Comparison of ENCODE assay signal across 8 mouse cellular contexts in genomic region chr10:59324311-59325165, GRCm38 (mm10). TPM values are rescaled to one million over a fixed set of nuclear protein-coding genes. Genes with fewer than 3 reads are reported as not detected.
DNase-seq lines count a peak whose midpoint lies in the region; ATAC-seq and TF ChIP-seq lines count a peak whose summit lies in the region.

No protein-coding gene starts in this region.

- 14% methylated on average over 15 of the region's 15 CpGs for WGBS in forebrain, embryonic 13.5 days
- 16% methylated on average over 15 of the region's 15 CpGs for WGBS in kidney, embryonic 15.5 days

- peak overlapping the region; percentile 84; the same call in 1 of the 2 replicates for H3K9ac ChIP-seq in ES-E14 (ENCODE audit: insufficient read depth, low read depth, low read length, poor library complexity, severe bottlenecking)
- peak overlapping the region; percentile 93 for H3K9ac ChIP-seq in forebrain, embryonic 13.5 days
- peak overlapping the region; percentile 80 for H3K9ac ChIP-seq in kidney, embryonic 15.5 days

- no peak for ATAC-seq in forebrain, embryonic 13.5 days
- no peak for ATAC-seq in kidney, embryonic 15.5 days (replicated peaks; ENCODE audit: low FRiP score)
- no peak for ATAC-seq in megakaryocyte-erythroid progenitor cell, adult 5-6 weeks (replicated peaks; ENCODE audit: low FRiP score, low TSS enrichment, poor library complexity, severe bottlenecking)

- peaks cover 0 to 7% of the 10 kb centered on the region in 2 experiments; a peak in 3 of 4 replicates for H3K4me1 ChIP-seq in ES-E14 (ENCODE audit: control insufficient read depth in 2 of 2, insufficient read depth in 2 of 2, low read length in 2 of 2, poor library complexity in 1 of 2)
- peaks cover 33% of the 10 kb centered on the region for H3K4me1 ChIP-seq in forebrain, embryonic 13.5 days
- H3K4me1 ChIP-seq in kidney, embryonic 15.5 days, result peaks cover 24% of the 10 kb centered on the region

- H3K9me3 ChIP-seq in ES-E14 (ENCODE audit: control insufficient read depth, insufficient read depth, low read depth, low read length), result no peaks in the 10 kb centered on the region
- H3K9me3 ChIP-seq in forebrain, embryonic 13.5 days (replicated peaks), result no peaks in the 10 kb centered on the region
- no peaks in the 10 kb centered on the region for H3K9me3 ChIP-seq in kidney, embryonic 15.5 days (replicated peaks)

- peak overlapping the region; percentile 84 to 90 for H3K4me3 ChIP-seq in ES-E14 (ENCODE audit: insufficient read depth in 1 of 2, low read depth in 1 of 2, low read length in 2 of 2, poor library complexity in 1 of 2, severe bottlenecking in 1 of 2)
- peak overlapping the region; percentile 77 for H3K4me3 ChIP-seq in forebrain, embryonic 13.5 days
- peak overlapping the region; percentile 76 for H3K4me3 ChIP-seq in kidney, embryonic 15.5 days (replicated peaks)

- in situ Hi-C loops in ES-E14 (cut with MboI; ENCODE audit: low sequenced_read_pairs in 2 of 2, unreplicated experiment in 2 of 2), result loop anchor here in 1 of 2 experiments (25.0 kb wide), 1 partner anchor 538 kb away; no protein-coding TSS in a partner anchor

- H3K36me3 ChIP-seq in ES-E14 (ENCODE audit: control insufficient read depth, insufficient read depth, low read length, poor library complexity, severe bottlenecking), result no peaks in the 10 kb centered on the region
- no peaks in the 10 kb centered on the region for H3K36me3 ChIP-seq in forebrain, embryonic 13.5 days (ENCODE audit: poor library complexity, severe bottlenecking)
- H3K36me3 ChIP-seq in kidney, embryonic 15.5 days, result no peaks in the 10 kb centered on the region

- H3K4me2 ChIP-seq in forebrain, embryonic 13.5 days, result peak overlapping the region; percentile 87
- peak overlapping the region; percentile 86 for H3K4me2 ChIP-seq in kidney, embryonic 15.5 days

- H3K27me3 ChIP-seq in forebrain, embryonic 13.5 days, result no peaks in the 10 kb centered on the region
- H3K27me3 ChIP-seq in kidney, embryonic 15.5 days, result no peaks in the 10 kb centered on the region

- peak; percentile 17 for DNase-seq in adrenal gland, postnatal 14 days
- DNase-seq in adrenal gland, adult 8-10 months, result no peak
- no peak for DNase-seq in ES-E14 (ENCODE audit: low read depth, low spot score)
- peak; percentile 63 for DNase-seq in mesoderm, embryonic 11.5 days (ENCODE audit: low read depth, low spot score)
- no peak for DNase-seq in T-cell, adult 2 months (ENCODE audit: low spot score)

- H3K27ac ChIP-seq in ES-E14 (ENCODE audit: insufficient read depth, low read depth, low read length, poor library complexity, severe bottlenecking), result no peak overlapping the region
- peak overlapping the region; percentile 90; the same call in 1 of the 2 replicates for H3K27ac ChIP-seq in forebrain, embryonic 13.5 days
- peak overlapping the region; percentile 97 for H3K27ac ChIP-seq in kidney, embryonic 15.5 days

TF ChIP-seq in ES-E14, 5 proteins besides CTCF, POLR2A, EP300 and RAD21:
- peak; percentile 51 for TF ChIP-seq ZNF384 (IDR thresholded peaks at IDR 0.05; ENCODE audit: low read depth, low read length)
- no peak for TF ChIP-seq ZC3H11A (IDR thresholded peaks at IDR 0.05; ENCODE audit: borderline replicate concordance, low read depth, low read length)

RNA-seq across cellular contexts. Expression of gene P4ha1, which starts 1.4 kb away (rescaled TPM):
- 25.8 and 37.1 TPM in 2 replicates for total RNA-seq in adrenal gland, postnatal 14 days (2021)
- total RNA-seq in adrenal gland, adult 8-10 months (2022), result 10 to 100 TPM; 32.5 to 73.9 (median 37.1) TPM
- total RNA-seq in ES-E14 (2012; rRNA removed), result 73.4 and 104 TPM in 2 replicates
- 25.9 and 26.9 TPM in 2 replicates for polyA plus RNA-seq in forebrain, embryonic 13.5 days (2015; fragmentation: Nextera tagmentation; extraction: Ambion mirVana)
- polyA plus RNA-seq in kidney, embryonic 15.5 days (2015; fragmentation: Nextera tagmentation; extraction: Ambion mirVana), result 68.4 TPM in 2 replicates
- 4.2 and 8.6 TPM in 2 replicates for total RNA-seq in megakaryocyte-erythroid progenitor cell, adult 5-6 weeks (2014; fragmentation: Nextera tagmentation)
- 13.4 and 15.8 TPM in 2 replicates for total RNA-seq in megakaryocyte-erythroid progenitor cell, adult 5-6 weeks (2017)

Comparison
In these comparisons a context has a peak if more than half of its experiments do, and no peak if none do; other contexts are left out.
1. DNase-seq: peak in adrenal gland, postnatal 14 days (single experiment) and mesoderm, embryonic 11.5 days (single experiment); none in adrenal gland, adult 8-10 months (single experiment), ES-E14 (single experiment) and T-cell, adult 2 months (single experiment).
2. Peak in every context shown above with its lines, with median percentiles within 50 percentile points of each other: H3K4me3 ChIP-seq and H3K9ac ChIP-seq.